Mouse (Mus musculus) left cerebral cortex, adult 2 months (tissue): ENCODE data around the gene Phc1. TPM values are rescaled to one million over a fixed set of nuclear protein-coding genes. Genes with fewer than 3 reads are reported as not detected.
"Not testable (repeated sequence)": the region's sequence is repeated elsewhere in the genome, so short reads cannot be mapped to it uniquely, and the experiment has no call there.

Experiments used
- DNase-seq, 2 experiments: peaks; one replicate each; pipeline ENCODE4 v3.0.0; 2021 to 2022; ENCODE audit warnings: low spot score in 2 of 2, mixed read lengths in 1 of 2; ENCODE audit errors: extremely low spot score in 1 of 2
- H3K27ac ChIP-seq: fragments of 200-600 bp; 2 replicates; pipeline ENCODE4 v1.8.1; 2022
- H3K4me3 ChIP-seq: fragments of 200-600 bp; 2 replicates; pipeline ENCODE4 v1.8.1; 2022
- CTCF ChIP-seq: fragments of 200-600 bp; IDR thresholded peaks from 2 replicates; pipeline ENCODE4 v1.8.1; 2022; ENCODE audit warnings: antibody characterized with exemption, mild to moderate bottlenecking, moderate library complexity
- intact Hi-C: fragments of 180-260 bp; cut with DNase I; formaldehyde crosslinking; loops from one replicate; pipeline ENCODE4 v1.15.1; 2025
- long read RNA-seq, 2 experiments: library from polyadenylated mRNA; stranded (forward); transcript quantifications; one replicate each; pipeline ENCODE4 v2.0.0; 2021; ENCODE audit warnings: borderline mapping rate in 2 of 2
- total RNA-seq, 2 experiments: library from RNA; stranded (reverse); gene quantifications; 2 replicates each; pipeline ENCODE4 v1.2.3; 2021

Phc1 gene
- total RNA-seq = 10 to 100 TPM; 57.9 to 64.0 TPM
- long read RNA-seq, experiment 1, full-length matches to known transcripts = 12 of 46 reads
- long read RNA-seq, experiment 1, partial matches to known transcripts = 25 of 46 reads
- long read RNA-seq, experiment 1, other reads (novel, unspliced or antisense) = 9 of 46 reads
- long read RNA-seq, experiment 2, transcript Phc1-215 (15 exons, 3,893 nt) = major isoform, 5 of 23 reads
- long read RNA-seq, experiment 2, partial matches to known transcripts = 10 of 23 reads
- long read RNA-seq, experiment 2, other reads (novel, unspliced or antisense) = 7 of 23 reads

DNA sequence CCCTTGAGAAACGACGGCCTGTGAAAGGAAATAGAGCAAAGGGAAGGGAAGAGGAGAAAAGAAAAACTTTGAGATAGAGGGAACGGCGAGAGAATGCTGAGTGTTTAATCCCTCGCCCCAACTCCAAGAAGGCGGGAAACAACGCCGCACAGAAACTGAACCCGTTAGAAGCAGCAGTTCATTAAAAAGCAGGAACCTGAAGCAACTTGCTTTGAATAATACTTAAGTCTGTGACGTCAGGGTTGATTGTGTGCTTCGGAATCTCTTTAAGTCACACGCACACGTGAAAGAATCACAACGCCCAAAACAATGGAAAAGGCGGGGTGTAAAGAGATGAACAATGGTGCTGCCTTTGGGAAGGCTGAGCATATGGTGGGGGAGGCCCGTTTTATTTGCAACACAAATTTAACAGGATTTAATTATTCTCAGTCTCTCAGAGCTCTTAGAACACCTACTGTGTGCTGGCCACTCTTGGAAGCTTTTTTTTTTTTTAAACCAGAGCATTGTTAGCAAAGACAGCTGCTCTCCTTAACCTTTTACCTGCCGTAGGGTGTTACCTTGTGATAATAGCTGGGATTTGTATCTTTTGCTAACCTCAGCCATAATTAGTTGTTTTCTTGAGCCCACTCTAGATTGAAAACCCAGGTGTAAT is at the start of gene Phc1:
TSS of gene Phc1 (minus strand) at position 213 of the 652 bp plus-strand sequence.
- no peak for DNase-seq
- intact Hi-C loops = no loop called here
- Histone ChIP-seq H3K4me3 (peak within 1 kb of the TSS; percentile 86), H3K27ac (peak within 1 kb of the TSS; percentile 89)
- TF ChIP-seq CTCF = no peak

DNA sequence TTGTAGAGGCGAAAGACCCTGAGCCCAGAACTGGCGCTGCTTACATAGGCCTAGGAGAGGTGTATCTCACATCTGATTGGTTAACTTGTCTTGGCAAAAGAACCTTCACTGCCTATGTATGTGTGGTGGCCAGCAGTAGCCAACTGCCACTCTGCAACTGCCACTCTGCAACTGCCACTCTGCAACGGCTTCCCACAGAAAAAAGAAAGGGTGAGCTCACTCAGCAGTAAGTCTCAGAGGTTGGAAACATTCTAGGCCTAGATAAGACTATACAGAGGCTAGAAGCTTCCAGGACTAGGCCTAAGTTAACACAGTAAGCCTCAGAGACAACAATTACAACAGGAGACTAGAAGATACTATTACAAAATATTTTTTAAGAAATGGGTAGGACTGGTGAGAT is 49.6 kb upstream of the Phc1 start:
- intact Hi-C loops = loop anchor here (5.0 kb wide), 1 partner anchor 828 kb away; no protein-coding TSS in a partner anchor

GRCm38 (mm10) chr6:122387177-122388028 is 47.0 kb upstream of the Phc1 start:
- DNase-seq, H3K27ac ChIP-seq, intact Hi-C loops, H3K4me3 ChIP-seq: not testable (repeated sequence)

More for the DNA sequence above, 49.6 kb upstream of the Phc1 start:
- H3K4me3 ChIP-seq, DNase-seq, H3K27ac ChIP-seq: not testable (repeated sequence)

DNA sequence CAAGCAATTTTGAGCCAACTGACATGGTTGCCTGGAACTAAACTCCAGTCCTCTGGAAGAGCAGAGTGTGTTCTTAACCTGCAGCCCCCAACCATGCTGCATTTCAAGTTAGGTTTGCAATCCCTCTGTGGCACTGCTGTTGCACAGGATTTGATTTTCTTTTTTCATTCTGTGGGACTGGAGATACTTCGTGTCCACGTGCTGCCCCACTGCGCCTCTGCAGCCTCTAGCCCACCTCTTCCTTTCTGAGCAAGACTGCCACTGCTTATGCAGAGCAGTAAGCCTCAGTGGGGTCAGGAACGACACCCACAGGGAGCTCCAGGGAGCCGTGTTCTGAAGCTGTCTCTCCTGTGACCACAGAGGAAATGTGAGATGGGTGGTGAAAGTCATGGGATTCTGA is 45.4 kb upstream of the Phc1 start:
- Histone ChIP-seq H3K4me3 (no peak overlapping the region), H3K27ac (no peak overlapping the region)
- TF ChIP-seq CTCF = no peak
- intact Hi-C loops = no loop called here
- DNase-seq = no peak

DNA sequence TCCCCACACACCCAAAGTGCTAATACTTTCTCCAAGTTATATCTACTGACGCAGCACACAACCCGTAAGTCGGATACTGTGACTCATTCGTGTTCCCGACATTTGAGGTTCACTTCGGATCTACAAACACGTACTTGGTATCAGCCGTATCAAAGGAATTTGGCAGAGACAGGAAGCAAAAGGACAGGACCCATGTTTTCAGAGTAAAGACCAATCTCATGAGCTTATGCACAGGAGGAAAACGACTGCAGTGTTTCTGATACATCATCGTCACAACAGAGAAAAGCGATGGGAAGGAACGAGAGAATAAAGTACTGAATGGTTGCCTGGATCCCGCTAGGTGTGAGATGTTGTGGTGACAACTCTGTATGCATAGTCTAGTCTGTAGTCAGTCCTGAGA is 44.5 kb upstream of the Phc1 start:
- no peak for TF ChIP-seq CTCF
- Histone ChIP-seq H3K27ac (no peak overlapping the region), H3K4me3 (no peak overlapping the region)
- intact Hi-C loops = no loop called here
- DNase-seq = no peak

- intact Hi-C loops = no loop called here
- Histone ChIP-seq H3K27ac (no peak overlapping the region), H3K4me3 (no peak overlapping the region)
- no peak for DNase-seq
- TF ChIP-seq CTCF = no peak
Measured at GRCm38 (mm10) chr6:122383211-122383610, 42.9 kb upstream of the Phc1 start.

DNA sequence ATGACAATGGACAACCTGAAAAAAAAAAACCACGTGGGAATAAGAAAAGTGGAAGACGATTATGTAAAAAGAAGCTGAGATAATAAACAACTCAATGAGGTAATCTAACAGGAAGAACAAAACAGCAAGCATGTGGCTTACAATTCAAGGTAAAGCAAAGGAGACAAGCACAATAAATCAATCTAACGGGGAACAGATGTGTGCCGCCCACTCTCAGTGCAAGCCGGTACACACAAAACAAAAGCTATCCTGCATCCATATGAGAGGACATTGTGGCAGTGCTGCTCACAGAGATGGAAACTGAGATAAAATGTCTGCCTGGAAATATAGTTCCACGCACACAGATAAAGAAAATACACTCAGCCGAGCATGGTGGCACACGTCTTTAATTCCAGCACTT is 41.7 kb upstream of the Phc1 start:
- no peak for TF ChIP-seq CTCF
- H3K4me3 ChIP-seq = no peak overlapping the region
- no peak for DNase-seq
- no peak overlapping the region for H3K27ac ChIP-seq
- intact Hi-C loops = no loop called here

DNA sequence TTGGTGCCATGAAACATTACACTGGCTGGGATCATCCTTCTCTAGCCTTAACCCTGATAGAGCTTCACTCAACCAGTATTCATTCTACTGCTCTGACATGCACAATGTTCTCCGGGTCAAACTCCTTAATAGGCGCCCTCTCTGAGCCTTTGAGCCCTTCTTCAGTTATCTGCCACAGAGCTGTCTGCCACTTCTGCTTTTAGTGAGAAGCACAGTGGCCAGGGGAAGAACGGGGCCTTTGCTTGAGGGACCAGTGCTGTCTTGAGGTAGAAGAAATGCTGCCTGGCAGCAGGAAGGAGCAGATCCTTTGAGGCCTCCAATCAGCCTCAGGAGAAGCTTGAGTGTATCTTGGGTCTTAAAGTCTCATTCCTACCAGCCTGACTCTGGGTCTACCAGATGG is 27.9 kb upstream of the Phc1 start:
- no peak for DNase-seq
- no peak overlapping the region for H3K4me3 ChIP-seq
- TF ChIP-seq CTCF = no peak
- intact Hi-C loops = no loop called here
- no peak overlapping the region for H3K27ac ChIP-seq

DNA sequence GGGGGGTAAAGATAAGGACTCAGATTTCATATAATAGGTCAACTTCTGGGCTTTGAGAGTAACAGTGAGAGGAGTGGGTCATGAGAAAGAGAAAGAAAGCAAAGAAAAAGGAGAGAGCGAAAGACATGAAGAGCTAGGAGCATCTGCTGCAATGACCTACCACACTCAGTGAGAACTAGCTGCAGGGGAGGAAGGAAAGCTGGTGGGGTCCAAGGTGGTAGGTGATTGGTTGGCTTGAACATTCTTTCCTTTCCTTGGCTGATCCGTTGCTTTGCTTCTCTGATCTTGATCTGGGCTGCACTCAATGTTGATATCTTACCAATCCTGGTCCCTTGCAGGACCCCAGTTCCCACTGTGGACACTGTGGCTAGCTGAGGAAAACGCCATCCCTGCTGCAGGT is 26.6 kb upstream of the Phc1 start:
- no peak for TF ChIP-seq CTCF
- Histone ChIP-seq H3K27ac (no peak overlapping the region), H3K4me3 (no peak overlapping the region)
- intact Hi-C loops = no loop called here
- no peak for DNase-seq

- DNase-seq = no peak
- TF ChIP-seq CTCF = no peak
- H3K27ac ChIP-seq = no peak overlapping the region
- H3K4me3 ChIP-seq = no peak overlapping the region
- intact Hi-C loops = no loop called here
Measured at GRCm38 (mm10) chr6:122366287-122366686, 25.9 kb upstream of the Phc1 start.

DNA sequence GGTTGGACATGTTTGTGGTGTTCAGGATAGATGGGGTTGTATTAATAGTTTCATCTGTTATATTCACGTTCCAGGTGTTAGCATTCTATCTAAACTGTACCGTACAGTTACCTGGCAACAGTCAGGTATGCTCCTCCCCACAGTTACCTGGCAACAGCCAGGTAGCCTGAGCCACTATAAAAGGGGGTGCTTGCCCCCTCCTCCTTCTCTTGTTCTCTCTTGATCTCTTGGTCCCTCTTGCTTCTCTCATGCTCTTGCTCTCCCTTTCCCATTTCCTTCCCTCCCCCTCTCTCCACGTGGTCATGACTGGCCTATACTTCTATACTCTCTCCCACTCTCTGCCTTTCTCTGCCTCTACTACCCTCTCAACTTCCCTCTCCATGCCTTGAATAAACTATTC is 25.3 kb upstream of the Phc1 start:
- H3K4me3 ChIP-seq = no peak overlapping the region
- H3K27ac ChIP-seq = no peak overlapping the region
- no peak for DNase-seq
- no peak for TF ChIP-seq CTCF
- intact Hi-C loops = no loop called here

- H3K27ac ChIP-seq = no peak overlapping the region
- no peak for TF ChIP-seq CTCF
- DNase-seq = no peak
- intact Hi-C loops = no loop called here
- H3K4me3 ChIP-seq = no peak overlapping the region
Measured at GRCm38 (mm10) chr6:122357089-122357488, 16.7 kb upstream of the Phc1 start.
